Mouse (Mus musculus): ENCODE data around the gene Pgbd5. TPM values are rescaled to one million over a fixed set of nuclear protein-coding genes. Genes with fewer than 3 reads are reported as not detected.

Pgbd5 gene
- polyA plus RNA-seq, 1 experiment = not detected

GRCm38 (mm10) chr8:124389495-124389894 lies 50.0 kb downstream of the Pgbd5 start:
- Histone ChIP-seq H3K79me2 (ENCODE audit: control insufficient read depth, insufficient read depth) (no peaks in the 10 kb centered on the region), H3K4me3 (ENCODE audit: insufficient read depth, poor library complexity, severe bottlenecking) (no peak overlapping the region), H3K79me3 (ENCODE audit: low read depth) (no peaks in the 10 kb centered on the region), H3K36me3 (ENCODE audit: control insufficient read depth, insufficient read depth) (no peaks in the 10 kb centered on the region), H3K27me3 (ENCODE audit: control insufficient read depth, insufficient read depth, insufficient read length) (peaks cover 22% of the 10 kb centered on the region), H3ac (ENCODE audit: control insufficient read depth, insufficient read length, low read depth) (no peak overlapping the region)
- TF ChIP-seq CTCF (IDR thresholded peaks at IDR 0.05; ENCODE audit: control insufficient read depth, insufficient read depth, insufficient read length) (no peak), USF1 (IDR thresholded peaks at IDR 0.05; ENCODE audit: low read depth) (no peak), FOSL1 (IDR thresholded peaks at IDR 0.05; ENCODE audit: insufficient read depth, low read length, poor library complexity, severe bottlenecking) (no peak), CEBPB (IDR thresholded peaks at IDR 0.05; ENCODE audit: low read depth) (no peak), MYOD1 (IDR thresholded peaks at IDR 0.05; ENCODE audit: control insufficient read depth, insufficient read length, low read depth) (no peak), MYOG (IDR thresholded peaks at IDR 0.05; ENCODE audit: control insufficient read depth, extremely low read depth, insufficient read length) (no peak)

GRCm38 (mm10) chr8:124386225-124386899 lies 53.1 kb downstream of the Pgbd5 start:
- Histone ChIP-seq H3ac (ENCODE audit: control insufficient read depth, insufficient read length, low read depth) (no peak overlapping the region), H3K36me3 (ENCODE audit: control insufficient read depth, insufficient read depth) (no peaks in the 10 kb centered on the region), H3K4me3 (ENCODE audit: insufficient read depth, poor library complexity, severe bottlenecking) (no peak overlapping the region), H3K79me3 (ENCODE audit: low read depth) (no peaks in the 10 kb centered on the region), H3K79me2 (ENCODE audit: control insufficient read depth, insufficient read depth) (no peaks in the 10 kb centered on the region), H3K27me3 (ENCODE audit: control insufficient read depth, insufficient read depth, insufficient read length) (peaks cover 45% of the 10 kb centered on the region)
- no peak for TF ChIP-seq MAX (IDR thresholded peaks at IDR 0.05)
- TF ChIP-seq CEBPB (IDR thresholded peaks at IDR 0.05; ENCODE audit: low read depth) = no peak
- no peak for TF ChIP-seq MYOD1 (IDR thresholded peaks at IDR 0.05; ENCODE audit: control insufficient read depth, insufficient read length, low read depth)
- no peak for TF ChIP-seq CTCF (IDR thresholded peaks at IDR 0.05; ENCODE audit: control insufficient read depth, insufficient read depth, insufficient read length)
- TF ChIP-seq MYOG (IDR thresholded peaks at IDR 0.05; ENCODE audit: control insufficient read depth, extremely low read depth, insufficient read length) = no peak
- TF ChIP-seq USF1 (IDR thresholded peaks at IDR 0.05; ENCODE audit: low read depth) = no peak
- no peak for TF ChIP-seq FOSL1 (IDR thresholded peaks at IDR 0.05; ENCODE audit: insufficient read depth, low read length, poor library complexity, severe bottlenecking)

GRCm38 (mm10) chr8:124384336-124384735 lies 55.1 kb downstream of the Pgbd5 start:
- H3K27me3 ChIP-seq (ENCODE audit: control insufficient read depth, insufficient read depth, insufficient read length) = peaks cover 54% of the 10 kb centered on the region
- TF ChIP-seq MYOD1 (IDR thresholded peaks at IDR 0.05; ENCODE audit: control insufficient read depth, insufficient read length, low read depth) (no peak), MAX (IDR thresholded peaks at IDR 0.05) (no peak), CTCF (IDR thresholded peaks at IDR 0.05; ENCODE audit: control insufficient read depth, insufficient read depth, insufficient read length) (no peak), USF1 (IDR thresholded peaks at IDR 0.05; ENCODE audit: low read depth) (no peak), CEBPB (IDR thresholded peaks at IDR 0.05; ENCODE audit: low read depth) (no peak), FOSL1 (IDR thresholded peaks at IDR 0.05; ENCODE audit: insufficient read depth, low read length, poor library complexity, severe bottlenecking) (no peak), MYOG (IDR thresholded peaks at IDR 0.05; ENCODE audit: control insufficient read depth, extremely low read depth, insufficient read length) (no peak)
- no peak overlapping the region for H3K4me3 ChIP-seq (ENCODE audit: insufficient read depth, poor library complexity, severe bottlenecking)

GRCm38 (mm10) chr8:124382235-124382634 lies 57.2 kb downstream of the Pgbd5 start:
- Histone ChIP-seq H3K79me2 (ENCODE audit: control insufficient read depth, insufficient read depth) (no peaks in the 10 kb centered on the region), H3K36me3 (ENCODE audit: control insufficient read depth, insufficient read depth) (no peaks in the 10 kb centered on the region), H3ac (ENCODE audit: control insufficient read depth, insufficient read length, low read depth) (no peak overlapping the region), H3K79me3 (ENCODE audit: low read depth) (no peaks in the 10 kb centered on the region), H3K27me3 (ENCODE audit: control insufficient read depth, insufficient read depth, insufficient read length) (peaks cover 60% of the 10 kb centered on the region), H3K4me3 (ENCODE audit: insufficient read depth, poor library complexity, severe bottlenecking) (no peak overlapping the region)
- TF ChIP-seq MAX (IDR thresholded peaks at IDR 0.05) = no peak
- no peak for TF ChIP-seq MYOG (IDR thresholded peaks at IDR 0.05; ENCODE audit: control insufficient read depth, extremely low read depth, insufficient read length)
- no peak for TF ChIP-seq MYOD1 (IDR thresholded peaks at IDR 0.05; ENCODE audit: control insufficient read depth, insufficient read length, low read depth)
- TF ChIP-seq USF1 (IDR thresholded peaks at IDR 0.05; ENCODE audit: low read depth) = no peak
- no peak for TF ChIP-seq FOSL1 (IDR thresholded peaks at IDR 0.05; ENCODE audit: insufficient read depth, low read length, poor library complexity, severe bottlenecking)
- TF ChIP-seq CTCF (IDR thresholded peaks at IDR 0.05; ENCODE audit: control insufficient read depth, insufficient read depth, insufficient read length) = no peak
- no peak for TF ChIP-seq CEBPB (IDR thresholded peaks at IDR 0.05; ENCODE audit: low read depth)

More at GRCm38 (mm10) chr8:124384336-124384735, 55.1 kb downstream of the Pgbd5 start:
- Histone ChIP-seq H3K79me2 (ENCODE audit: control insufficient read depth, insufficient read depth) (no peaks in the 10 kb centered on the region), H3K79me3 (ENCODE audit: low read depth) (no peaks in the 10 kb centered on the region), H3K36me3 (ENCODE audit: control insufficient read depth, insufficient read depth) (no peaks in the 10 kb centered on the region), H3ac (ENCODE audit: control insufficient read depth, insufficient read length, low read depth) (no peak overlapping the region)

- Histone ChIP-seq H3K79me2 (ENCODE audit: control insufficient read depth, insufficient read depth) (no peaks in the 10 kb centered on the region), H3K4me3 (ENCODE audit: insufficient read depth, poor library complexity, severe bottlenecking) (no peak overlapping the region), H3K27me3 (ENCODE audit: control insufficient read depth, insufficient read depth, insufficient read length) (peaks cover 56% of the 10 kb centered on the region), H3K79me3 (ENCODE audit: low read depth) (no peaks in the 10 kb centered on the region), H3K36me3 (ENCODE audit: control insufficient read depth, insufficient read depth) (no peaks in the 10 kb centered on the region), H3ac (ENCODE audit: control insufficient read depth, insufficient read length, low read depth) (no peak overlapping the region)
- TF ChIP-seq USF1 (IDR thresholded peaks at IDR 0.05; ENCODE audit: low read depth) (no peak), CEBPB (IDR thresholded peaks at IDR 0.05; ENCODE audit: low read depth) (no peak), FOSL1 (IDR thresholded peaks at IDR 0.05; ENCODE audit: insufficient read depth, low read length, poor library complexity, severe bottlenecking) (no peak), MAX (IDR thresholded peaks at IDR 0.05) (no peak), MYOG (IDR thresholded peaks at IDR 0.05; ENCODE audit: control insufficient read depth, extremely low read depth, insufficient read length) (no peak), CTCF (IDR thresholded peaks at IDR 0.05; ENCODE audit: control insufficient read depth, insufficient read depth, insufficient read length) (no peak), MYOD1 (IDR thresholded peaks at IDR 0.05; ENCODE audit: control insufficient read depth, insufficient read length, low read depth) (no peak)
Measured at GRCm38 (mm10) chr8:124379289-124379688, 60.2 kb downstream of the Pgbd5 start.
